Mouse (Mus musculus) forebrain, postnatal 0 days (tissue): ENCODE results near the gene Ankef1. TPM values are rescaled to one million over a fixed set of nuclear protein-coding genes. Genes with fewer than 3 reads are reported as not detected.

Source experiments
- ATAC-seq: fragments of 200-750 bp; cut with Nextera tagmentation; 2 replicates; pipeline ENCODE4 v1.8.0; 2017; ENCODE audit warnings: mild to moderate bottlenecking, moderate library complexity
- DNase-seq: peaks from one replicate; pipeline ENCODE4 v3.0.0-alpha.2; 2015
- H3K27ac ChIP-seq: fragments of 300-500 bp; sonication (generic); 2 replicates; pipeline ENCODE4 v1.5.1; 2014; ENCODE audit warnings: low read depth, mild to moderate bottlenecking, antibody characterized with exemption, low read length, moderate library complexity, mixed read lengths
- H3K27me3 ChIP-seq: fragments of 300-500 bp; sonication (generic); 2 replicates; pipeline ENCODE4 v1.6.1; 2014; ENCODE audit warnings: mild to moderate bottlenecking, low read length, mixed read lengths; ENCODE audit not compliant: insufficient read depth
- H3K36me3 ChIP-seq: fragments of 300-500 bp; sonication (generic); 2 replicates; pipeline ENCODE4 v1.6.1; 2014; ENCODE audit warnings: mild to moderate bottlenecking, moderate library complexity; ENCODE audit not compliant: insufficient read depth
- H3K4me1 ChIP-seq: fragments of 300-500 bp; sonication (generic); 2 replicates; pipeline ENCODE4 v1.6.1; 2014; ENCODE audit warnings: antibody characterized with exemption; ENCODE audit not compliant: insufficient read depth
- H3K4me2 ChIP-seq: fragments of 300-500 bp; sonication (generic); 2 replicates; pipeline ENCODE4 v1.6.1; 2014; ENCODE audit warnings: low read depth, mild to moderate bottlenecking, moderate library complexity
- H3K4me3 ChIP-seq: fragments of 300-500 bp; sonication (generic); 2 replicates; pipeline ENCODE4 v1.5.1; 2014; ENCODE audit warnings: low read depth, low read length, mixed read lengths
- H3K9ac ChIP-seq: fragments of 300-500 bp; sonication (generic); 2 replicates; pipeline ENCODE4 v1.6.1; 2014; ENCODE audit warnings: mild to moderate bottlenecking
- H3K9me3 ChIP-seq: fragments of 300-500 bp; sonication (generic); 2 replicates; pipeline ENCODE4 v1.6.1; 2016; ENCODE audit warnings: low read length
- CTCF ChIP-seq: sonication (generic); IDR thresholded peaks from 2 replicates; pipeline ENCODE4 v1.5.1; 2016; ENCODE audit warnings: antibody characterized with exemption, control low read depth, low read depth
- WGBS: fragments of 180-500 bp; shearing (Covaris S2); extraction: QIAGEN DNeasy Blood & Tissue Kit; methylation state at CpG from one replicate; pipeline ENCODE4 v1.1.7; 2014; 5-methylcytosine and 5-hydroxymethylcytosine counted together
- polyA plus RNA-seq: library from polyadenylated mRNA; unstranded; fragments of >200 nt; fragmentation: Nextera tagmentation; extraction: Ambion mirVana; gene quantifications from 2 replicates; pipeline ENCODE4 v1.2.1, GENCODE M21; 2015
- total RNA-seq: library from RNA; depleted of rRNA; stranded (reverse); fragments of >200 nt; gene quantifications from 2 replicates; pipeline ENCODE4 v1.2.3, GENCODE M21; 2014; rRNA removed

Ankef1 gene
- total RNA-seq (1.5 and 2.1 TPM in 2 replicates), polyA plus RNA-seq (0.81 and 0.87 TPM in 2 replicates)

DNA sequence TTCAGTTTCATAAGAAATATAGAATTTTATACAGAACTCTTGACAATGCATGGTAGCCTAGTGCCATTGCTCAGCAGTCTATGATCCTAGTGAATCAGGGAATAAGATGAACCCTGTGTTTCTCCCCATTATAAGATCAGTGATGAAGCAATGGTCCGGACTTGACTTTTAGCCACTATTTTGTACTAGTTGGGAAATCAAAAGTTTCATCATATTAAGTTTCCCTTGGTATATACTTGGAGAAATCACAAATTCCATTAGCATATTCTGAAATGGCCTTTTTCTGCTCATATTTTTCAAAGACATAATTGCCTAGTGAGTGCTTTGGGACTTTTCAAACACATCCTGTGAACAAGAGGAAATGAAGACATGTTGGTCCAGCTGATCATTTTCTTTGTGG is at the start of gene Ankef1:
Gene Ankef1 (plus strand): TSS at position 260 of the 400 bp plus-strand sequence.
- 95% methylated on average over 1 of the region's 1 CpGs for WGBS
- no peak within 1 kb of the TSS for H3K27ac ChIP-seq
- H3K4me3 ChIP-seq: no peak within 1 kb of the TSS
- ATAC-seq (no peak), DNase-seq (no peak)
- H3K27me3 ChIP-seq: no peaks in the 10 kb centered on the region
- H3K4me2 ChIP-seq: no peak within 1 kb of the TSS
- no peak within 1 kb of the TSS for H3K9ac ChIP-seq
- no peaks in the 10 kb centered on the region for H3K4me1 ChIP-seq
- no peaks in the 10 kb centered on the region for H3K36me3 ChIP-seq
- no peaks in the 10 kb centered on the region for H3K9me3 ChIP-seq
- no peak for TF ChIP-seq CTCF

DNA sequence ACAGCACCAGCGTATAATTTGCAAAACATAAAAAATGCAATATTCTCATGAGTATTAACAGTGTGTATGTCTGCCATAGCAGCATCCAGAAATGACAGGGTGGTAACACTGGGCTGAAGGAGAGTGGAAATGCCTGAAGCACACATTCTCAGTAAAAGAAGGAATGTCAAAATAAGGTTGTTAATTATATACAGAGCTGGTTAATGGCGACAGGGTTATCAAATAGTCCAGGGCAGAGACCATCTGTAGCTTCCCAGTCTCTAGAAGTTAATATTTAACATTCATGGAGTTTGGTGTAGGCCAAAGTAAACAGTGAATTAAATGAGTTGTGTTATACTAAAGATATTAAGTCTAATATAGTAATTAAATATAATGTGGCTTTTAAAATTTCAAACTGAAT is 45.2 kb upstream of the Ankef1 start:
- DNase-seq: no peak
- 70% methylated on average over 2 of the region's 2 CpGs for WGBS
- ATAC-seq: no peak
- Histone ChIP-seq H3K27me3 (no peaks in the 10 kb centered on the region), H3K9me3 (no peaks in the 10 kb centered on the region), H3K4me2 (no peak overlapping the region), H3K4me1 (no peaks in the 10 kb centered on the region), H3K27ac (no peak overlapping the region), H3K36me3 (no peaks in the 10 kb centered on the region), H3K9ac (no peak overlapping the region), H3K4me3 (no peak overlapping the region)
- TF ChIP-seq CTCF: no peak

DNA sequence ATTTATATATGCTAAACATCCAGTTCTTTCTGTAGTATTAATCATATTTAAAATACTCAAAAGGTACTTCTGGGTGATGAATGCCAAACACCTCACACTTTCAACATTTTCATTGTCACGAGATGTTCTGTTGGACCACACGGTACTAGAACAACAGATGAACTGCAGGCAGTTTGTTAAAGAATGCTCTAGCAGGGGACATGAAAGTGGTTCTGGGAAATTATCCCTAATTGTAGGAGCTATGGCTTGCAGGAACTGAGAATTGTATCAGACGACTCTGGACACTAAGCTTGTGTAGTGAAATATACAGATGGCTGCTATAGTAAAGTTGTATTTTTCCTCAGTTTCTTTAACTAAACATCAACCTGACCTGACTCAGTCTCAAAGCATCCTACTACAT is 44.8 kb upstream of the Ankef1 start:
- no peaks in the 10 kb centered on the region for H3K9me3 ChIP-seq
- TF ChIP-seq CTCF: no peak
- H3K27ac ChIP-seq: no peak overlapping the region
- no peak overlapping the region for H3K9ac ChIP-seq
- no peak overlapping the region for H3K4me3 ChIP-seq
- no peaks in the 10 kb centered on the region for H3K4me1 ChIP-seq
- H3K4me2 ChIP-seq: no peak overlapping the region
- DNase-seq (no peak), ATAC-seq (no peak)
- 83% methylated on average over 3 of the region's 3 CpGs for whole genome bisulfite sequencing
- H3K27me3 ChIP-seq: no peaks in the 10 kb centered on the region
- H3K36me3 ChIP-seq: no peaks in the 10 kb centered on the region

DNA sequence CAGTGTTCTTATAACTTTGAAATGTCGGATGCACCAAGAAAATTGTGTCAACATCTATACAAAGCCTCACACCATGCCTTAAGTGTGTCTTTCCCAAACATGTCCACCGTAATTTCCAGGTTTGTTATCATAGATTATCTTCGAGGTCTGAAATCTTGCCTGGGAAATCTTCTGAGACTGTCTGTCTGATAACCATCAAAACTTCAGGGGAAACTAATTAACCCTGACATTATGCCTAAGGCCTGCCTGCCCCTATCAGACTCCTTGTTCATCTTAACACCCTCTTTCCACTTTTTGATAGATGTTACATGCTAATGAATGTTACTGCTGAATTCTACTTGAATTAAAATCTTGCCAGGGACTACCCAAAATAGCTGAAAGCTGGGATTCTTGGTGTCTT is 24.1 kb upstream of the Ankef1 start:
- Histone ChIP-seq H3K36me3 (no peaks in the 10 kb centered on the region), H3K9me3 (no peaks in the 10 kb centered on the region), H3K4me3 (no peak overlapping the region), H3K27ac (no peak overlapping the region), H3K27me3 (no peaks in the 10 kb centered on the region), H3K4me2 (no peak overlapping the region), H3K9ac (no peak overlapping the region), H3K4me1 (no peaks in the 10 kb centered on the region)
- no peak for ATAC-seq
- no peak for TF ChIP-seq CTCF
- 78% methylated on average over 3 of the region's 3 CpGs for WGBS
- no peak for DNase-seq

DNA sequence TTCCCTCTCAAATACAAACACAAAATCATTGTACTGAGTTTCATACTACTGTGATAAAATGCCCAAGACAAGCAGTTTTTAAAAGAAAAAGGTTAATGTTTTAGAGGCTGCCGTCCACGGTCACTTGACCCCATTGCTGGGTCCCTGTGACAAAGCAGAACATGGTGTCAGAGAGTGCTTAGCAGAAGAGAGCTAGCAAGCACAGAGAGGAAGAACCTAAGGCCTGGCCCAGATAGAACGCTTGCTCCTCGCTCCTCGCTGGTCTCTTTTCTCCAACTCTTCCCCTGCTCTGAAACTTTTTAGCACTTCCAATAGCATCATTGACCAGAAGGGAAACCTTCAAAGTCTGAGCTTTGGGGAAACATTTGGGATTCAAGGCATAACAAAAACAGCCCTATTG is 19.4 kb upstream of the Ankef1 start:
- H3K4me3 ChIP-seq: no peak overlapping the region
- TF ChIP-seq CTCF: no peak
- H3K36me3 ChIP-seq: no peaks in the 10 kb centered on the region
- ATAC-seq (no peak), DNase-seq (no peak)
- WGBS: 80% methylated on average over 5 of the region's 5 CpGs
- no peak overlapping the region for H3K27ac ChIP-seq
- no peaks in the 10 kb centered on the region for H3K9me3 ChIP-seq
- no peak overlapping the region for H3K4me2 ChIP-seq
- H3K9ac ChIP-seq: no peak overlapping the region
- no peaks in the 10 kb centered on the region for H3K4me1 ChIP-seq
- H3K27me3 ChIP-seq: no peaks in the 10 kb centered on the region

DNA sequence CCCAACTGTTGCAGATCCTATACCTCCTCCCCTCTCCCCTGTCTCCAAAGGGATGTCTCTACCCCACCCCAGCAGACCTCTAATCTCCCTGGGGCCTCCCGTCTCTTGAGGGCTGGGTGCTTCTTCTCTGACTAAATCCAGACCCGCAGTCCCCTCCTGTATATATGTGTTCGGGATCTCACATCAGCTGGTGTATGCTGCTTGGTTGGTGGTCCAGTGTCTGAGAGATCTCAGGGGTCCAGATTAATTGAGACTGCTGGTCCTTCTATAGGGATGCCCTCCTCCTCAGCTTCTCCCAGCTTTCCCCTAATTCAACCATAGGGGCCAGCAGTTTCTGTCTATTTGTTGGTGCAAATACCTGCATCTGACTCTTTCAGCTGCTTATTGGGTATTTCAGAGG is 18.7 kb upstream of the Ankef1 start:
- ATAC-seq (no peak), DNase-seq (no peak)
- no peak for TF ChIP-seq CTCF
- Histone ChIP-seq H3K4me2 (no peak overlapping the region), H3K9me3 (no peaks in the 10 kb centered on the region), H3K9ac (no peak overlapping the region), H3K36me3 (no peaks in the 10 kb centered on the region), H3K4me1 (no peaks in the 10 kb centered on the region), H3K27ac (no peak overlapping the region), H3K27me3 (no peaks in the 10 kb centered on the region), H3K4me3 (no peak overlapping the region)
- 77% methylated on average over 3 of the region's 3 CpGs for WGBS

DNA sequence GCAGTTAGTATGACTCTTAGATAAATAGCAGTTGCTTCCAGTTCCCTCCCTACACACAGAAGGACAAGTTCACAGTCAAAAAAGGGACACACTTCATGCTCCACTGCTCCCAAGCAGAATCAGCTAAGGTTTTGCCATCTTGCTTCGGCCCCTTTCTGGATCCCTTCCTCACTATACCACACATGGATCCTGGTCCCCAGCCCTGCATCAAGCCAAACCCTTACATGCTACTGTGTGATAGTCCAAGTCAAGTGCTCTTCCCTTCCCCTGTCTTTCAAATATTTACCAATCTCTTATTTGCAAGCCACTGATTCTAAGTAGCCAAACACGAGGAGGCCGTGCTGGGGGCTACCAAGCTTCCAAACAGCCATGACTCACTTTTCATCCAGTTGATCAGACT is 16.8 kb upstream of the Ankef1 start:
- Histone ChIP-seq H3K4me1 (no peaks in the 10 kb centered on the region), H3K4me3 (no peak overlapping the region), H3K9me3 (no peaks in the 10 kb centered on the region), H3K36me3 (no peaks in the 10 kb centered on the region), H3K4me2 (no peak overlapping the region), H3K27me3 (no peaks in the 10 kb centered on the region), H3K9ac (no peak overlapping the region), H3K27ac (no peak overlapping the region)
- WGBS: 73% methylated on average over 3 of the region's 3 CpGs
- DNase-seq (no peak), ATAC-seq (no peak)
- no peak for TF ChIP-seq CTCF

DNA sequence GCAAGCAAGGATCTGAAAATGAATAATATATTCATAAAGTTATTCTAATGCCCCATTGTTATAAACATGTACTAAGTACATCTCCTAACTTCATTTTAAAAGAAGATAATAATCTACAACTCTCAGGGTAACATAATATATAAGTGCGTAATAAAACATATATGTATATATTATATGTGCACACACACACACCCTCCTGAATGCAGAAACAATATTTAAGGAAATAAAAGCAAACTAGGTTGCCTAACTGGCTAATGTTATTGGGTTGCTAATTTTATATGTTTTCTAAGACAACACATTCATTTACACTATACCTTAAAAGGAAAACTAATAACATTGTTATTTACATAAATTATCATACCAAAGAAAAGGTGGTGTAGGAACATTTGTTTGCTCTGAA is 16.3 kb upstream of the Ankef1 start:
- Histone ChIP-seq H3K4me2 (no peak overlapping the region), H3K27ac (no peak overlapping the region), H3K9ac (no peak overlapping the region), H3K4me3 (no peak overlapping the region), H3K4me1 (no peaks in the 10 kb centered on the region), H3K36me3 (no peaks in the 10 kb centered on the region), H3K27me3 (no peaks in the 10 kb centered on the region), H3K9me3 (no peaks in the 10 kb centered on the region)
- ATAC-seq (no peak; the same call in 1 of the 2 replicates), DNase-seq (no peak)
- WGBS: 95% methylated on average over 1 of the region's 1 CpGs
- TF ChIP-seq CTCF: no peak
